Mouse (Mus musculus) urinary bladder, postnatal 25 days (tissue): Measurements from ENCODE around the gene Leo1.
"Not testable (repeated sequence)": the region's sequence is repeated elsewhere in the genome, so short reads cannot be mapped to it uniquely, and the experiment has no call there.

ENCODE experiments used
- DNase-seq: peaks from one replicate; pipeline ENCODE4 v3.0.0; 2022; ENCODE audit warnings: low spot score

Leo1 gene

GRCm38 (mm10) chr9:75468297-75468696, 27.0 kb downstream of the Leo1 start:
- DNase-seq = no peak

- DNase-seq = no peak
Measured at GRCm38 (mm10) chr9:75477212-75477611, 35.9 kb downstream of the Leo1 start.

GRCm38 (mm10) chr9:75479106-75479725, 37.9 kb downstream of the Leo1 start:
- no peak for DNase-seq

- DNase-seq = no peak
Measured at GRCm38 (mm10) chr9:75480536-75481075, 39.3 kb downstream of the Leo1 start.

GRCm38 (mm10) chr9:75485231-75485630, 43.9 kb downstream of the Leo1 start:
- DNase-seq = no peak

- DNase-seq = not testable (repeated sequence)
Measured at GRCm38 (mm10) chr9:75488255-75488654, 46.9 kb downstream of the Leo1 start.

GRCm38 (mm10) chr9:75494407-75495005, 53.2 kb downstream of the Leo1 start:
- no peak for DNase-seq

GRCm38 (mm10) chr9:75495945-75496344, 54.6 kb downstream of the Leo1 start:
- no peak for DNase-seq

- no peak for DNase-seq
Measured at GRCm38 (mm10) chr9:75498571-75498970, 57.2 kb downstream of the Leo1 start.

GRCm38 (mm10) chr9:75504311-75504710, 63.0 kb downstream of the Leo1 start:
- DNase-seq = no peak

- DNase-seq = no peak
Measured at GRCm38 (mm10) chr9:75511236-75511939, 70.1 kb downstream of the Leo1 start.

- no peak for DNase-seq
Measured at GRCm38 (mm10) chr9:75515464-75516113, 74.3 kb downstream of the Leo1 start.
